Mouse (Mus musculus) olfactory bulb, adult 2 months (tissue): Measurements from ENCODE around the gene St3gal4.

Experiments
- CTCF ChIP-seq: fragments of 200-500 bp; IDR thresholded peaks from 2 replicates; pipeline ENCODE4 v1.5.1; 2012; ENCODE audit warnings: low read depth, mild to moderate bottlenecking, low read length, moderate library complexity; ENCODE audit not compliant: insufficient read depth
- POLR2A ChIP-seq: fragments of 200-500 bp; IDR thresholded peaks from 2 replicates; pipeline ENCODE4 v1.6.1; 2012; ENCODE audit warnings: mild to moderate bottlenecking, low read depth, low read length, moderate library complexity; ENCODE audit not compliant: insufficient read depth

DNA sequence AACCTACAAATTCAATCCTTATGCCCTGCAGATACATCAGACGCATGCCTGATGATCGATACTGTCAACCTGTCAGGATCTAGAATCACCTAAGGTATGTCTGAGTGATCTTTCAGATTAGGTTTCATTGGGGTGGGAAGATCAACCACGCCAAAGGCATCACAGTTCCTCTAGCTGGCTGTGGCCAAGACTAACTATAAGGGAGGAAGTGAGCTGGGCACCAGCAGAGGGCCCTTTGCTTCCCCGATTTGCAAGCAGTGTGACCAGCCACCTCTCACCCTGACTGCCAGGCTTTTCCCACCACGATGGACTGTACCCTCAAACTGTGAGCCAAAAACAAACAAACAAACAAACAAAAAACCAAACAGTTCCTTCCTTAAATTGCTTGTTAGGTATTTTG is 59.2 kb downstream of the St3gal4 start:
- TF ChIP-seq CTCF: no peak
- TF ChIP-seq POLR2A: no peak
